Mouse (Mus musculus) central nervous system, embryonic 14 days (tissue): ENCODE data around the gene Galp. TPM values are rescaled to one million over a fixed set of nuclear protein-coding genes. Genes with fewer than 3 reads are reported as not detected.

Experiments
- polyA plus RNA-seq: library from polyadenylated mRNA; depleted of rRNA; stranded (reverse); fragments of >200 nt; gene quantifications from 2 replicates; pipeline ENCODE4 v1.2.3, GENCODE M21; 2012; rRNA removed

Gene Galp
- polyA plus RNA-seq: not detected in 2 replicates

GRCm38 (mm10) chr7:6196790-6197189, at the start of gene Galp:
Gene Galp, plus strand, starts transcription at chr7:6197090.

DNA sequence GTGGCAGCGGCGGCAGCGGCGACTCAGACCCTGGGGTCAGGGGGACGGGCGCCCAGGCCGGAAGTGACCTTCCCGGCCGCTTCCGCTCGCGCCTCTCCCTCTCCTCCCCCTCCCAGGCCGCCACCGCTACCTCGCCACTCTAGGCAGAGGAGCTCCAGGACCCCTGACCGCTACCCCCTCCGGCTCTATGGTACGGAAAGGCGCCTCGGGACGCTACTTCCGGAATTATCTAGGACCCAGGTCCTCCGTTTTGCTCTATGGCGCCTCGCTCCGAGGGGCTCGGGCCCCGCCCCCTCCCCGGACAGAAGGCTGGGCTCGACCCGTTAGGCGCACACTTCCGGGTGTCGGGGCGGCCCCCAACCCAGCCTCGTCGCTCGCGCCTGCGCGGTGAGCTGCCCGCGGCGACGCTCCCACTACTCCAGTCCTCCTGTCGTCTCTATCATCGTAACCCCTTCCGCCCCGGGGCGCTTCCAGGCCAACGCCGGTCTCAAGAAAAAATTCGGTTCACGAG, 40.9 kb upstream of the Galp start, which contains the start of gene Zfp787:
Zfp787 (minus strand) TSS at position 97 of the 511 bp plus-strand sequence.

DNA sequence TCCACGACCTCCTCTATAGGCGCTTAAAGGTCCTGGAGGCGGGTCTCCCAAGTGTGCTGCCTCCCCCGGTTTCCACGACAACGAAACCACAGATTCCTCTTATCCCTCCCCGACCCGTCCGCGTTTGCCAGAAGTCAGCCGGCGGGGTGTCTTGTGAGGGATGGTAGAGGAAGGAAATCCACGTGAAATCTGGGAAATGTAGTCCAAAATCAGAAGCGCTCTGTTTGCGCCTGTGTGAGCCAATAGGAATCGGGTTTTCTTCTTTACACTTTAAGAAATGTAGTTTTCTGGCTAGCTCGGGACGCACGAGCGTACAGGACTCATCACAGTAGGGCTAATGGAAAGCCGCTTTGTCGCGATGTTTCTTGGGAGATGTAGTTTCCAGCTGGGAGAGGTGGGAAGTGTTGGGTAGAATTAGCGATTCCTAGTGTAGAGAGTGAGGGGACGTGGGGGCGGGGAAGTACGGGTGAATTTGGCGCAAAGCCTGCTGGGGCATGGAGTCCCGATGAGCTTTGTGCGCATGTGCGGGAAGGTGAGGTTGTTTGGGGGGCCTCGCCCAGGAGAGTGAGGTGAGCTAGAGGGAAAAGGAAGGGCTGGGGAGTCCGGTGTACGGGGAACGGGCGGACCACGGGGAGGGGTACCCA, 24.8 kb upstream of the Galp start, which contains the start of gene Zfp444:
Zfp444 (plus strand) TSS at position 221 of the 644 bp plus-strand sequence.

GRCm38 (mm10) chr7:6221978-6222377, 25.1 kb downstream of the Galp start, which contains the start of gene Zscan5b:
Gene Zscan5b, plus strand, starts transcription at chr7:6222278.

DNA sequence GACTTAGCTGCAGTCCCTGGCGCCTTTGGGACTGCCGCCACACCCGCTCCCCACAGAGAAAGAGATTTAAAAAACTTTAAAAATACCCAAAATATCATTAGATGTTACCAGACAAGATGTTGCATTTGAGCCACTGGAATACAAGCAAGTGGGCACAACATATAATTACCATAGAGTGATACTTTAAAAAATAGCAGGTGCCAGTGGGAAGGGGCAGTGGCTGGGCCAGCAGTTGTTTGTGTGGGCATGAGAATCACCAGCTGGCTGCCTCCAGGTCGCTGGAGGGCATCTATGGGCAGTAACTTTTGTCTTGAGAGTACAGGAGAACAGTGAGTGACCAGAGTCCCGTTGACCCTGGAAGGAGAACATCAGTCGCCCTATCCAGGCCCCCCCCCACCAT, 55.5 kb downstream of the Galp start, which contains the start of gene Epp13:
Epp13 (plus strand) TSS at position 301 of the 400 bp plus-strand sequence.

Other genes starting within 250 kb of the Galp start
- not detected in 2 replicates for gene Vmn1r65, start 186.1 kb upstream of the Galp start, polyA plus RNA-seq
- gene Nlrp4c, start 151.9 kb upstream of the Galp start, polyA plus RNA-seq: not detected in 2 replicates
- 42.9 and 43.0 TPM in 2 replicates for gene Zfp787, start 41.1 kb upstream of the Galp start, polyA plus RNA-seq
- 69.2 and 77.8 TPM in 2 replicates for gene Zfp444, start 24.9 kb upstream of the Galp start, polyA plus RNA-seq
- not detected in 2 replicates for gene Zscan5b, start 25.2 kb downstream of the Galp start, polyA plus RNA-seq
- gene Epp13, start 55.6 kb downstream of the Galp start, polyA plus RNA-seq: 0.20 TPM in 1 of 2 replicates, not detected in the other
- gene Zfp667, start 89.5 kb downstream of the Galp start, polyA plus RNA-seq: 7.8 and 8.1 TPM in 2 replicates
- 9.2 and 10.7 TPM in 2 replicates for gene Zfp583, start 134.2 kb downstream of the Galp start, polyA plus RNA-seq
- gene Gm3854, start 146.7 kb downstream of the Galp start, polyA plus RNA-seq: 3.1 and 3.6 TPM in 2 replicates
- gene Zfp78, start 166.2 kb downstream of the Galp start, polyA plus RNA-seq: 3.2 and 3.7 TPM in 2 replicates
- 16.5 and 17.0 TPM in 2 replicates for gene Zfp28, start 186.2 kb downstream of the Galp start, polyA plus RNA-seq
- 4.9 and 6.5 TPM in 2 replicates for gene Smim17, start 201.6 kb downstream of the Galp start, polyA plus RNA-seq
- 0.20 and 0.25 TPM in 2 replicates for gene Gm20715, start 213.2 kb downstream of the Galp start, polyA plus RNA-seq
- gene Olfr1344, start 241.6 kb downstream of the Galp start, polyA plus RNA-seq: 0.21 and 0.23 TPM in 2 replicates